ENCODE assay signal across 8 mouse cellular contexts in the genomic region with DNA sequence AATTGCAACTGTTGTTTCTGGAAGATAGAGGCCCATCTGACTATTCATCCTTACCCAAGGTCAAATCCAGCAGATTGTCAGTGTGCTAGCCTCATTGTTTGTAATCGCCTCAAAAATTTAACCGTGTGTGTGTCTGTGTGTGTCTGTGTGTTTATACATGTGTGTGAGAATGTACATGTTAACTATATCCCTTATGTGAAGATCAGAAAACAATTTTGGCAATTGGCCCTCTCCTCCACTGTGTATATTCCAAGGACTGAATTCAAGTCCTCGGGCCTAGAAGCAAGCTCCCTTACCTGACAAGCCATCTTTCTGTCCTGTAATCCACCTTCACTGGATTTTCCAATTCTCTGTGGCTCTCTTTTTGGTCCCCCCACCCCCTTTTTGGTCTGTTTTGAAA. TPM values are rescaled to one million over a fixed set of nuclear protein-coding genes. Genes with fewer than 3 reads are reported as not detected.
DNase-seq lines count a peak whose midpoint lies in the region; ATAC-seq and TF ChIP-seq lines count a peak whose summit lies in the region.
"Not testable (repeated sequence)": the region's sequence is repeated elsewhere in the genome, so short reads cannot be mapped to it uniquely, and the experiment has no call there.

No protein-coding gene starts in this region.

- DNase-seq in brain, adult 2 months (ENCODE audit: low read depth, low spot score): peak; percentile 36
- DNase-seq in embryo, embryonic 11.5 days (ENCODE audit: low read depth, low spot score): peak; percentile 2
- DNase-seq in kidney, postnatal 10 days: peak; percentile 7
- DNase-seq in liver, postnatal 0 days: peak; percentile 11
- peak; percentile 18 for DNase-seq in retina, postnatal 1 day
- peak; percentile 2 for DNase-seq in thymus, postnatal 0 days (ENCODE audit: low spot score)

- not testable (repeated sequence) for TF ChIP-seq EP300 in ES-Bruce4 (IDR thresholded peaks at IDR 0.05; ENCODE audit: insufficient read depth, low read depth, low read length); liver, postnatal 0 days (IDR thresholded peaks at IDR 0.05; ENCODE audit: low read depth)

- H3K36me3 ChIP-seq in ES-Bruce4 (ENCODE audit: control insufficient read depth, insufficient read depth, low read length, poor library complexity, severe bottlenecking): peaks cover 89% of the 10 kb centered on the region
- H3K36me3 ChIP-seq in heart, embryonic 16.5 days (ENCODE audit: control insufficient read depth, insufficient read depth): peaks cover 14% of the 10 kb centered on the region; the same call in 1 of the 2 replicates
- H3K36me3 ChIP-seq in liver, postnatal 0 days (replicated peaks; ENCODE audit: insufficient read depth, low read length): not testable (repeated sequence)

- not testable (repeated sequence) for ATAC-seq in heart, embryonic 16.5 days (replicated peaks; ENCODE audit: extremely low read depth, insufficient read depth, low FRiP score); liver, postnatal 0 days

- not testable (repeated sequence) for H3K4me1 ChIP-seq in ES-Bruce4 (ENCODE audit: control insufficient read depth, insufficient read depth, low read length); heart, embryonic 16.5 days (ENCODE audit: control insufficient read depth, insufficient read depth, low read length); liver, postnatal 0 days (ENCODE audit: insufficient read depth)

- not testable (repeated sequence) for TF ChIP-seq POLR2A in ES-Bruce4 (IDR thresholded peaks at IDR 0.05; ENCODE audit: insufficient read depth, low read length)

- H3K27me3 ChIP-seq in ES-Bruce4 (ENCODE audit: control insufficient read depth, insufficient read depth, low read length, poor library complexity, severe bottlenecking); heart, embryonic 16.5 days (ENCODE audit: control insufficient read depth, insufficient read depth, low read length); liver, postnatal 0 days (ENCODE audit: insufficient read depth, low read length): not testable (repeated sequence)

- not testable (repeated sequence) for H3K9ac ChIP-seq in ES-Bruce4 (ENCODE audit: low read depth, poor library complexity, severe bottlenecking); heart, embryonic 16.5 days (ENCODE audit: low read length); liver, postnatal 0 days (replicated peaks)

- H3K9me3 ChIP-seq in ES-Bruce4 (replicated peaks; ENCODE audit: control insufficient read depth, insufficient read depth, low read length, poor library complexity, severe bottlenecking): peaks cover 86% of the 10 kb centered on the region
- H3K9me3 ChIP-seq in heart, embryonic 16.5 days (replicated peaks; ENCODE audit: control insufficient read depth, low read length); liver, postnatal 0 days (ENCODE audit: low read length): not testable (repeated sequence)

- H3K4me3 ChIP-seq in ES-Bruce4 (ENCODE audit: low read depth, low read length); heart, embryonic 16.5 days (ENCODE audit: low read length); liver, postnatal 0 days (ENCODE audit: low read depth, low read length): not testable (repeated sequence)

- H3K4me2 ChIP-seq in heart, embryonic 16.5 days (ENCODE audit: low read depth, low read length); liver, postnatal 0 days (ENCODE audit: low read depth, low read length): not testable (repeated sequence)

- WGBS in heart, embryonic 16.5 days: 57% methylated on average over 3 of the region's 3 CpGs
- WGBS in liver, postnatal 0 days (ENCODE audit: insufficient replicate concordance): 58% methylated on average over 3 of the region's 3 CpGs

- not testable (repeated sequence) for TF ChIP-seq CTCF in ES-Bruce4 (IDR thresholded peaks at IDR 0.05; ENCODE audit: low read depth, low read length); liver, postnatal 0 days (IDR thresholded peaks at IDR 0.05; ENCODE audit: low read depth)

- peak overlapping the region; percentile 52 for H3K27ac ChIP-seq in ES-Bruce4 (ENCODE audit: insufficient read depth, low read length)
- 0 out of 2 replicates have a peak overlapping the region, but pooled peaks have one; percentile 15 for H3K27ac ChIP-seq in heart, embryonic 16.5 days (ENCODE audit: low read length)
- not testable (repeated sequence) for H3K27ac ChIP-seq in liver, postnatal 0 days (ENCODE audit: low read depth)

RNA-seq across cellular contexts. Expression of gene Gm21887, which starts 35.7 kb away (rescaled TPM):
- polyA plus RNA-seq in ES-Bruce4 (2011; ENCODE audit: insufficient read depth, insufficient read length, low read depth, missing spikeins): 1,061 and 1,174 TPM in 2 replicates
- polyA plus RNA-seq in heart, embryonic 16.5 days (2015; fragmentation: Nextera tagmentation; extraction: Ambion mirVana): 84.5 and 136 TPM in 2 replicates
- 64.4 and 87.0 TPM in 2 replicates for polyA plus RNA-seq in liver, postnatal 0 days (2015; fragmentation: Nextera tagmentation; extraction: Ambion mirVana)
- 166 and 243 TPM in 2 replicates for polyA plus RNA-seq in thymus, postnatal 0 days (2015; fragmentation: Nextera tagmentation; extraction: Ambion mirVana)
